Mouse (Mus musculus) c-Kit-positive CD71-positive TER-119-negative erythroid progenitor cells, embryonic 14.5 days (primary cell): ENCODE results near the gene Ecm1.
"Not testable (repeated sequence)": the region's sequence is repeated elsewhere in the genome, so short reads cannot be mapped to it uniquely, and the experiment has no call there.

Source experiments
- DNase-seq: peaks from one replicate; pipeline ENCODE4 v3.0.0-alpha.2; 2013; ENCODE audit warnings: low read depth

Gene Ecm1

GRCm38 (mm10) chr3:95726696-95727358, 12.5 kb downstream of the Ecm1 start:
- DNase-seq, result no peak

GRCm38 (mm10) chr3:95725863-95726262, 13.5 kb downstream of the Ecm1 start:
- DNase-seq, result no peak

GRCm38 (mm10) chr3:95722386-95722785, 17.0 kb downstream of the Ecm1 start:
- no peak for DNase-seq

- DNase-seq, result no peak
These were observed 21.2 kb downstream of the Ecm1 start for GRCm38 (mm10) chr3:95718153-95718552.

GRCm38 (mm10) chr3:95716075-95716474, 23.3 kb downstream of the Ecm1 start:
- no peak for DNase-seq

- no peak for DNase-seq
These were observed 29.4 kb downstream of the Ecm1 start for GRCm38 (mm10) chr3:95709967-95710366.

- DNase-seq, result no peak
These were observed 30.3 kb downstream of the Ecm1 start for GRCm38 (mm10) chr3:95709044-95709443.

GRCm38 (mm10) chr3:95707497-95707896, 31.9 kb downstream of the Ecm1 start:
- DNase-seq, result no peak

GRCm38 (mm10) chr3:95706273-95706672, 33.1 kb downstream of the Ecm1 start:
- DNase-seq, result no peak

GRCm38 (mm10) chr3:95704612-95705011, 34.8 kb downstream of the Ecm1 start:
- no peak for DNase-seq

GRCm38 (mm10) chr3:95703276-95703675, 36.1 kb downstream of the Ecm1 start:
- DNase-seq, result no peak

GRCm38 (mm10) chr3:95701877-95702540, 37.4 kb downstream of the Ecm1 start:
- DNase-seq, result no peak

GRCm38 (mm10) chr3:95701085-95701484, 38.3 kb downstream of the Ecm1 start:
- no peak for DNase-seq

- no peak for DNase-seq
These were observed 39.1 kb downstream of the Ecm1 start for GRCm38 (mm10) chr3:95700233-95700681.

- no peak for DNase-seq
These were observed 41.1 kb downstream of the Ecm1 start for GRCm38 (mm10) chr3:95698286-95698685.

GRCm38 (mm10) chr3:95696360-95696759, 43.0 kb downstream of the Ecm1 start:
- DNase-seq, result no peak

GRCm38 (mm10) chr3:95695796-95696195, 43.6 kb downstream of the Ecm1 start:
- DNase-seq, result no peak

GRCm38 (mm10) chr3:95694808-95695703, 44.3 kb downstream of the Ecm1 start:
- DNase-seq, result no peak

GRCm38 (mm10) chr3:95693821-95694807, 45.3 kb downstream of the Ecm1 start:
- DNase-seq, result no peak

- DNase-seq, result no peak
These were observed 46.7 kb downstream of the Ecm1 start for GRCm38 (mm10) chr3:95692677-95693076.

- not testable (repeated sequence) for DNase-seq
These were observed 48.8 kb downstream of the Ecm1 start for GRCm38 (mm10) chr3:95690552-95690951.
